Mouse (Mus musculus) MEL (cell line): ENCODE measurements around the gene Fzd1. TPM values are rescaled to one million over a fixed set of nuclear protein-coding genes. Genes with fewer than 3 reads are reported as not detected.

Experiments
- DNase-seq: peaks from one replicate; pipeline ENCODE4 v3.0.0; 2011; ENCODE audit warnings: low read depth, low spot score
- H3K27ac ChIP-seq: 2 replicates; pipeline ENCODE4 v1.5.1; 2012; ENCODE audit warnings: low read depth, mild to moderate bottlenecking, control low read depth, low read length, moderate library complexity; ENCODE audit not compliant: control insufficient read depth
- H3K27me3 ChIP-seq, 2 experiments: fragments of 150-350 bp in 1 of 2; sonication (generic) in 1 of 2; 2 replicates each; pipeline ENCODE4 v1.6.1; 2012; ENCODE audit warnings: low read length in 2 of 2, mild to moderate bottlenecking in 2 of 2, improper control_type of control experiment in 1 of 2, moderate library complexity in 1 of 2; ENCODE audit not compliant: insufficient read depth in 2 of 2, control insufficient read depth in 1 of 2
- H3K36me3 ChIP-seq, 2 experiments: 2 replicates each; pipeline ENCODE4 v1.6.1; 2012 to 2014; ENCODE audit warnings: low read length in 2 of 2, improper control_type of control experiment in 1 of 2, inconsistent platforms in 1 of 2, mild to moderate bottlenecking in 1 of 2; ENCODE audit not compliant: insufficient read depth in 2 of 2, control insufficient read depth in 1 of 2
- H3K4me1 ChIP-seq, 2 experiments: fragments of 150-350 bp in 1 of 2; sonication (generic) in 1 of 2; 2 replicates each; pipeline ENCODE4 v1.6.1; 2012; ENCODE audit warnings: low read length in 2 of 2, improper control_type of control experiment in 1 of 2, mild to moderate bottlenecking in 1 of 2; ENCODE audit not compliant: insufficient read depth in 2 of 2, control insufficient read depth in 1 of 2
- H3K4me3 ChIP-seq, 2 experiments: fragments of 150-350 bp in 1 of 2; sonication (generic) in 1 of 2; 2 replicates each; pipeline ENCODE4 v1.5.1; 2012; ENCODE audit warnings: low read depth in 2 of 2, low read length in 2 of 2, mild to moderate bottlenecking in 2 of 2, moderate library complexity in 2 of 2, control low read depth in 1 of 2, improper control_type of control experiment in 1 of 2; ENCODE audit not compliant: control insufficient read depth in 1 of 2, insufficient read depth in 1 of 2
- H3K79me2 ChIP-seq: 2 replicates; pipeline ENCODE4 v1.6.1; 2012; ENCODE audit warnings: mild to moderate bottlenecking, low read length, moderate library complexity; ENCODE audit not compliant: control insufficient read depth, poor library complexity, insufficient read depth
- H3K9ac ChIP-seq: 2 replicates; pipeline ENCODE4 v1.6.1; 2012; ENCODE audit warnings: low read depth, mild to moderate bottlenecking, control low read depth, low read length, moderate library complexity; ENCODE audit not compliant: control insufficient read depth, poor library complexity, severe bottlenecking
- H3K9me3 ChIP-seq: fragments of 150-350 bp; sonication (generic); replicated peaks from 2 replicates; pipeline ENCODE4 v1.6.1; 2012; ENCODE audit warnings: mild to moderate bottlenecking, low read length, improper control_type of control experiment, moderate library complexity; ENCODE audit not compliant: insufficient read depth
- BHLHE40 ChIP-seq: IDR thresholded peaks from 2 replicates; pipeline ENCODE4 v1.6.1; 2012; ENCODE audit warnings: low read depth, mild to moderate bottlenecking, inconsistent platforms, low read length, improper control_type of control experiment, borderline replicate concordance
- CHD1 ChIP-seq: IDR thresholded peaks from 2 replicates; pipeline ENCODE4 v1.6.1; 2012; ENCODE audit warnings: low read depth, mild to moderate bottlenecking, inconsistent platforms, low read length, improper control_type of control experiment
- CHD2 ChIP-seq: IDR thresholded peaks from 2 replicates; pipeline ENCODE4 v1.6.1; 2011; ENCODE audit warnings: low read length, improper control_type of control experiment
- CTCF ChIP-seq, 3 experiments: IDR thresholded peaks in 2 of 3; conservative IDR thresholded peaks in 1 of 3; 2 replicates each; pipeline ENCODE4 v1.5.1; 2011 to 2012; ENCODE audit warnings: low read length in 3 of 3, low read depth in 2 of 3, mild to moderate bottlenecking in 2 of 3, improper control_type of control experiment in 1 of 3, inconsistent platforms in 1 of 3, mixed read lengths in 1 of 3, moderate library complexity in 1 of 3; ENCODE audit not compliant: control insufficient read depth in 1 of 3, insufficient read depth in 1 of 3, poor library complexity in 1 of 3, severe bottlenecking in 1 of 3
- E2F4 ChIP-seq: IDR thresholded peaks from 2 replicates; pipeline ENCODE4 v1.6.1; 2011; ENCODE audit warnings: low read depth, low read length, improper control_type of control experiment, borderline replicate concordance
- ELF1 ChIP-seq: IDR thresholded peaks from 2 replicates; pipeline ENCODE4 v1.6.1; 2014; ENCODE audit warnings: low read depth, mild to moderate bottlenecking, inconsistent platforms, low read length, improper control_type of control experiment, moderate library complexity
- GABPA ChIP-seq: IDR thresholded peaks from 2 replicates; pipeline ENCODE4 v1.6.1; 2012; ENCODE audit warnings: low read depth, mild to moderate bottlenecking, inconsistent platforms, low read length, improper control_type of control experiment, moderate library complexity
- GATA1 ChIP-seq: IDR thresholded peaks from 2 replicates; pipeline ENCODE4 v1.6.1; 2011; ENCODE audit warnings: low read depth, low read length, improper control_type of control experiment
- HCFC1 ChIP-seq: IDR thresholded peaks from 2 replicates; pipeline ENCODE4 v1.6.1; 2012; ENCODE audit warnings: low read depth, mild to moderate bottlenecking, inconsistent platforms, low read length, improper control_type of control experiment, moderate library complexity
- JUND ChIP-seq: IDR thresholded peaks from 2 replicates; pipeline ENCODE4 v1.6.1; 2011; ENCODE audit warnings: low read depth, mild to moderate bottlenecking, improper control_type of control experiment, low read length
- KAT2A ChIP-seq: conservative IDR thresholded peaks from 2 replicates; pipeline ENCODE4 v1.6.1; 2012; ENCODE audit warnings: low read depth, low read length, improper control_type of control experiment, inconsistent platforms
- MAFK ChIP-seq: IDR thresholded peaks from 2 replicates; pipeline ENCODE4 v1.6.1; 2011; ENCODE audit warnings: low read depth, mild to moderate bottlenecking, low read length, improper control_type of control experiment, borderline replicate concordance
- MAX ChIP-seq: IDR thresholded peaks from 2 replicates; pipeline ENCODE4 v1.6.1; 2011; ENCODE audit warnings: low read length, improper control_type of control experiment
- MAZ ChIP-seq: IDR thresholded peaks from 2 replicates; pipeline ENCODE4 v1.6.1; 2012; ENCODE audit warnings: low read depth, mild to moderate bottlenecking, inconsistent platforms, low read length, improper control_type of control experiment
- MEF2A ChIP-seq: IDR thresholded peaks from 2 replicates; pipeline ENCODE4 v1.6.1; 2014; ENCODE audit warnings: low read depth, mild to moderate bottlenecking, inconsistent platforms, low read length, improper control_type of control experiment; ENCODE audit not compliant: poor library complexity, insufficient replicate concordance, severe bottlenecking; ENCODE audit errors: extremely low read depth
- MYB ChIP-seq: IDR thresholded peaks from 2 replicates; pipeline ENCODE4 v1.6.1; 2011; ENCODE audit warnings: mild to moderate bottlenecking, low read depth, low read length, improper control_type of control experiment
- MYC ChIP-seq: IDR thresholded peaks from 2 replicates; pipeline ENCODE4 v1.6.1; 2011; ENCODE audit warnings: low read depth, mild to moderate bottlenecking, low read length, improper control_type of control experiment, moderate library complexity
- POLR2A ChIP-seq, 2 experiments: IDR thresholded peaks; 2 replicates each; pipeline ENCODE4 v1.6.1; 2011 to 2012; ENCODE audit warnings: low read length in 2 of 2, mild to moderate bottlenecking in 2 of 2, control low read depth in 1 of 2, improper control_type of control experiment in 1 of 2, low read depth in 1 of 2, moderate library complexity in 1 of 2; ENCODE audit not compliant: control insufficient read depth in 1 of 2, insufficient read depth in 1 of 2, poor library complexity in 1 of 2
- POLR2AphosphoS5 ChIP-seq: IDR thresholded peaks from 2 replicates; pipeline ENCODE4 v1.6.1; 2012; ENCODE audit warnings: low read depth, borderline replicate concordance, mild to moderate bottlenecking, inconsistent platforms, low read length, moderate library complexity, mixed read lengths
- SMC3 ChIP-seq: IDR thresholded peaks from 2 replicates; pipeline ENCODE4 v1.6.1; 2011; ENCODE audit warnings: low read depth, low read length, improper control_type of control experiment
- TAL1 ChIP-seq: IDR thresholded peaks from 2 replicates; pipeline ENCODE4 v1.6.1; 2012; ENCODE audit warnings: mild to moderate bottlenecking, inconsistent platforms, low read length, moderate library complexity, mixed read lengths
- TBP ChIP-seq: IDR thresholded peaks from 2 replicates; pipeline ENCODE4 v1.8.0; 2011; ENCODE audit warnings: low read depth, low read length, improper control_type of control experiment
- USF1 ChIP-seq: IDR thresholded peaks from 2 replicates; pipeline ENCODE4 v1.6.1; 2014; ENCODE audit warnings: low read depth, mild to moderate bottlenecking, inconsistent platforms, low read length, improper control_type of control experiment, moderate library complexity
- ZC3H11A ChIP-seq: IDR thresholded peaks from 2 replicates; pipeline ENCODE4 v1.6.1; 2012; ENCODE audit warnings: low read depth, mild to moderate bottlenecking, inconsistent platforms, low read length, improper control_type of control experiment
- ZNF384 ChIP-seq: IDR thresholded peaks from 2 replicates; pipeline ENCODE4 v1.6.1; 2012; ENCODE audit warnings: low read depth, mild to moderate bottlenecking, inconsistent platforms, low read length, improper control_type of control experiment
- polyA plus RNA-seq, 2 experiments: library from polyadenylated mRNA; stranded (reverse) in 1 of 2; unstranded in 1 of 2; fragments of >175 nt in 1 of 2; fragments of >200 nt in 1 of 2; gene quantifications; 2 replicates each; pipeline versions ENCODE4 v1.2.1 to v1.2.4; 2012; ENCODE audit warnings: low replicate concordance in 2 of 2, low read depth in 1 of 2; ENCODE audit not compliant: insufficient read length in 2 of 2, insufficient read depth in 1 of 2, missing spikeins in 1 of 2
- total RNA-seq: library from RNA; depleted of rRNA; stranded (reverse); fragments of 300-350 nt; gene quantifications from 2 replicates; pipeline ENCODE4 v1.2.3, GENCODE M21; 2012

Fzd1 gene
- total and polyA plus RNA-seq, 3 experiments, result not detected

GRCm38 (mm10) chr5:4767896-4768295 is 10.1 kb upstream of the Fzd1 start:
- DNase-seq, result no peak
- no peaks in the 10 kb centered on the region for H3K36me3 ChIP-seq
- no peak overlapping the region for H3K27ac ChIP-seq
- H3K9me3 ChIP-seq, result no peaks in the 10 kb centered on the region
- no peak for TF ChIP-seq GABPA
- no peak for TF ChIP-seq HCFC1
- no peak for TF ChIP-seq CHD1
- TF ChIP-seq BHLHE40, result no peak
- no peak for TF ChIP-seq ELF1
- no peak for TF ChIP-seq KAT2A
- no peak for TF ChIP-seq POLR2AphosphoS5
- no peak for TF ChIP-seq MYC
- TF ChIP-seq MAZ, result no peak
- no peak for TF ChIP-seq E2F4
- no peak for TF ChIP-seq SMC3
- TF ChIP-seq MEF2A, result no peak
- no peak for TF ChIP-seq CHD2
- no peak for TF ChIP-seq TBP
- no peak for TF ChIP-seq POLR2A (IDR thresholded peaks at IDR 0.05; ENCODE audit: control insufficient read depth in 1 of 2, insufficient read depth in 1 of 2, low read depth in 1 of 2, low read length in 2 of 2, poor library complexity in 1 of 2)
- TF ChIP-seq GATA1, result no peak
- no peak for TF ChIP-seq TAL1
- TF ChIP-seq MAFK, result no peak
- no peak for TF ChIP-seq JUND
- H3K9ac ChIP-seq, result no peak overlapping the region
- H3K79me2 ChIP-seq, result no peaks in the 10 kb centered on the region
- no peaks in the 10 kb centered on the region for H3K4me1 ChIP-seq
- no peaks in the 10 kb centered on the region for H3K27me3 ChIP-seq
- H3K4me3 ChIP-seq, result no peak overlapping the region

DNA sequence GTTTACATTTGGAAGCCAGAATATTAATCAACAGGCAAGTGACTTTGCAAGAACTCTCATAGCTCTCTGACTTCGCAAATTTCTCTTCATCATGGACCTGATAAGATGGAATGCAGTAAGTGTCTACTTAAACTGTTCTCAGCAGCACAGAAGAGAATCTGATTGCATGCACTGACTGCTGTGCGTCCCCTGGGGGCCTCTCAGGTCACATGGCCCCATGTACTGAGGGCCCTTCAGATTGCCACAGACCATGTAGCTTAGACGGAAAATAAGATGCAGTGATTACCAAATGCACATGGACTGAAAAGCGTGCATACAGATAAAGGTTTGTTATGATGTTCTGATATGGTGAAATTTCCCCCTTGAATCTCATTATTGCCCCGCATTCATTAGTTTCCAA is 8.9 kb upstream of the Fzd1 start:
- no peaks in the 10 kb centered on the region for H3K36me3 ChIP-seq
- no peak overlapping the region for H3K9ac ChIP-seq
- no peak overlapping the region for H3K4me3 ChIP-seq
- H3K4me1 ChIP-seq, result no peaks in the 10 kb centered on the region
- TF ChIP-seq ZNF384 (no peak), CTCF (IDR thresholded peaks at IDR 0.05 in 2 of 3, conservative IDR thresholded peaks at IDR 0.05 in 1 of 3; ENCODE audit: control insufficient read depth in 1 of 3, insufficient read depth in 1 of 3, low read depth in 2 of 3, low read length in 3 of 3, poor library complexity in 1 of 3, severe bottlenecking in 1 of 3) (no peak), MAX (no peak), ZC3H11A (no peak), MYB (no peak), MEF2A (no peak), CHD2 (no peak), POLR2AphosphoS5 (no peak), JUND (no peak), USF1 (no peak)
- H3K27ac ChIP-seq, result no peak overlapping the region
- no peaks in the 10 kb centered on the region for H3K27me3 ChIP-seq
- H3K9me3 ChIP-seq, result no peaks in the 10 kb centered on the region
- H3K79me2 ChIP-seq, result no peaks in the 10 kb centered on the region
- no peak for DNase-seq
